Mouse (Mus musculus) ES-Bruce4 (cell line): ENCODE results near the gene Oit3.

Source experiments
- CTCF ChIP-seq: IDR thresholded peaks from one replicate; pipeline ENCODE4 v1.8.1; 2011; ENCODE audit warnings: low read depth, low read length
- POLR2A ChIP-seq: IDR thresholded peaks from one replicate; pipeline ENCODE4 v1.8.1; 2011; ENCODE audit warnings: low read length; ENCODE audit not compliant: insufficient read depth

GRCm38 (mm10) chr10:59391907-59392306 lies 49.7 kb downstream of the Oit3 start:
- TF ChIP-seq POLR2A, result no peak
- no peak for TF ChIP-seq CTCF
